Mouse (Mus musculus): ENCODE data around the gene Iyd. TPM values are rescaled to one million over a fixed set of nuclear protein-coding genes. Genes with fewer than 3 reads are reported as not detected.

Gene Iyd
- 0.26 and 0.27 TPM in 2 replicates for polyA plus RNA-seq (2012; rRNA removed)

DNA sequence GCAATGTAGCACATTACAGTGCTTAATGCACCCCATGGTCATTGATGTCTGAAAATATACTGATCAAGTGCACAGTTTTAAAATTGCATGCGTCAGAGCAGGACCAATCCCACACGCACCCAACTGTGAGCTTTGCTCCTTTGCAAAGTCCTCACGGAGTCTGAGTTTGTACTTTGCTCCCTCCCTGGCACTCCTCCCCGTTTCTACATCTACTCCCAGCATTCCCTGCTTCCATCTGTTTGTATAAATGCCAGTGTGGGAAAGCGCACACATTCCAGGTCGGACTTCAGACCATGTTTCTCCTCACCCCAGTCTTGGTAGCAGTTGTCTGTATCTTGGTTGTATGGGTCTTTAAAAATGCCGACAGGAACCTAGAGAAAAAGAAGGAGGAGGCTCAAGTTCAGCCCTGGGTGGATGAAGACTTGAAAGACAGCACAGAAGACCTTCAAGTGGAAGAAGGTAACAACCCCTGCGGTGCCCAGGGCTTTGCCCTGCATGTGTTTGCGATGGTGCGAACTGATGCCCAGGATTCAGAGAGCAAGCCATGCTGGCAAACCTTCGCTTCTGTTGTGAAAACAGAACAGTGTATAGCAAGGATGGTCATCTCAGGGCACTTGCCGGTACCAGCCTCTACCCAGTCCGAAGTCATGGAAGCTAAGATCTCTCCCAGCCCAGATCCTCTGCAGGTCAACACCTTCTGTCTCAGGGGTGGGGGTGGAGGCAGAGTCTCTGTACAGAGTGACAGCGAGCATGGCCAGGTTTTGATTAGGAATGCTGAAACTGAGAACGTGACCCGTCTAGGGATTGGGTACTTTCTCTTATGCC lies at the start of gene Iyd:
TSS of gene Iyd (plus strand) at position 238 of the 825 bp plus-strand sequence.

Other genes with a start within 250 kb of the Iyd start
- 45.6 and 48.4 TPM in 2 replicates for gene Ppp1r14c, start 174.2 kb upstream of the Iyd start, polyA plus RNA-seq (2012; rRNA removed)
- 4.9 and 6.1 TPM in 2 replicates for gene Plekhg1, start 200.1 kb downstream of the Iyd start, polyA plus RNA-seq (2012; rRNA removed)

Measured in central nervous system, embryonic 18 days (tissue).